Mouse (Mus musculus): Measurements from ENCODE around the gene Capn13. TPM values are rescaled to one million over a fixed set of nuclear protein-coding genes. Genes with fewer than 3 reads are reported as not detected.

Capn13 gene
- polyA plus RNA-seq, 1 experiment from 2014 or later, result not detected

GRCm38 (mm10) chr17:73314786-73315185 is 85.9 kb downstream of the Capn13 start:
- Histone ChIP-seq H3K4me1 (replicated peaks; ENCODE audit: control insufficient read depth, insufficient read depth, low read length) (no peaks in the 10 kb centered on the region), H3K27ac (ENCODE audit: low read depth, low read length) (no peak overlapping the region), H3K4me2 (replicated peaks; ENCODE audit: low read depth, low read length) (no peak overlapping the region), H3K27me3 (ENCODE audit: control insufficient read depth, insufficient read depth, low read length) (no peaks in the 10 kb centered on the region), H3K9me3 (ENCODE audit: control insufficient read depth, low read length) (no peaks in the 10 kb centered on the region), H3K9ac (ENCODE audit: low read depth, low read length) (no peak overlapping the region), H3K36me3 (ENCODE audit: control insufficient read depth, insufficient read depth, low read length) (no peaks in the 10 kb centered on the region), H3K4me3 (ENCODE audit: low read depth, low read length) (no peak overlapping the region)
- DNase-seq (ENCODE audit: low spot score) (no peak), ATAC-seq (ENCODE audit: low FRiP score) (no peak)
- 93% methylated on average over 13 of the region's 13 CpGs for WGBS

- Histone ChIP-seq H3K4me2 (replicated peaks; ENCODE audit: low read depth, low read length) (no peak overlapping the region), H3K9me3 (ENCODE audit: control insufficient read depth, low read length) (no peaks in the 10 kb centered on the region), H3K27ac (ENCODE audit: low read depth, low read length) (no peak overlapping the region), H3K27me3 (ENCODE audit: control insufficient read depth, insufficient read depth, low read length) (no peaks in the 10 kb centered on the region), H3K36me3 (ENCODE audit: control insufficient read depth, insufficient read depth, low read length) (no peaks in the 10 kb centered on the region), H3K4me3 (ENCODE audit: low read depth, low read length) (no peak overlapping the region), H3K9ac (ENCODE audit: low read depth, low read length) (no peak overlapping the region), H3K4me1 (replicated peaks; ENCODE audit: control insufficient read depth, insufficient read depth, low read length) (no peaks in the 10 kb centered on the region)
- WGBS, result 98% methylated on average over 5 of the region's 5 CpGs
- DNase-seq (ENCODE audit: low spot score) (no peak), ATAC-seq (ENCODE audit: low FRiP score) (no peak)
Observed at GRCm38 (mm10) chr17:73311491-73311890, 89.2 kb downstream of the Capn13 start.

GRCm38 (mm10) chr17:73308691-73309090 is 92.0 kb downstream of the Capn13 start:
- H3K27ac ChIP-seq (ENCODE audit: low read depth, low read length), result no peak overlapping the region
- no peak overlapping the region for H3K4me3 ChIP-seq (ENCODE audit: low read depth, low read length)
- no peaks in the 10 kb centered on the region for H3K9me3 ChIP-seq (ENCODE audit: control insufficient read depth, low read length)
- WGBS, result 76% methylated on average over 4 of the region's 4 CpGs
- ATAC-seq (ENCODE audit: low FRiP score), result no peak
- no peak overlapping the region for H3K9ac ChIP-seq (ENCODE audit: low read depth, low read length)
- H3K27me3 ChIP-seq (ENCODE audit: control insufficient read depth, insufficient read depth, low read length), result no peaks in the 10 kb centered on the region
- no peak overlapping the region for H3K4me2 ChIP-seq (replicated peaks; ENCODE audit: low read depth, low read length)
- H3K36me3 ChIP-seq (ENCODE audit: control insufficient read depth, insufficient read depth, low read length), result no peaks in the 10 kb centered on the region
- no peaks in the 10 kb centered on the region for H3K4me1 ChIP-seq (replicated peaks; ENCODE audit: control insufficient read depth, insufficient read depth, low read length)
- DNase-seq (ENCODE audit: low spot score), result no peak

- DNase-seq (ENCODE audit: low spot score) (peak; percentile 11), ATAC-seq (ENCODE audit: low FRiP score) (no peak)
- H3K27ac ChIP-seq (ENCODE audit: low read depth, low read length), result no peak overlapping the region
Observed at GRCm38 (mm10) chr17:73306626-73307025, 94.0 kb downstream of the Capn13 start.

GRCm38 (mm10) chr17:73305622-73306021 is 95.0 kb downstream of the Capn13 start:
- DNase-seq (ENCODE audit: low spot score) (peak; percentile 85), ATAC-seq (ENCODE audit: low FRiP score) (no peak)
- WGBS, result 57% methylated on average over 9 of the region's 9 CpGs
- Histone ChIP-seq H3K27me3 (ENCODE audit: control insufficient read depth, insufficient read depth, low read length) (no peaks in the 10 kb centered on the region), H3K27ac (ENCODE audit: low read depth, low read length) (no peak overlapping the region), H3K4me2 (replicated peaks; ENCODE audit: low read depth, low read length) (no peak overlapping the region), H3K4me1 (replicated peaks; ENCODE audit: control insufficient read depth, insufficient read depth, low read length) (no peaks in the 10 kb centered on the region), H3K9me3 (ENCODE audit: control insufficient read depth, low read length) (no peaks in the 10 kb centered on the region), H3K36me3 (ENCODE audit: control insufficient read depth, insufficient read depth, low read length) (no peaks in the 10 kb centered on the region), H3K4me3 (ENCODE audit: low read depth, low read length) (no peak overlapping the region), H3K9ac (ENCODE audit: low read depth, low read length) (no peak overlapping the region)

More at GRCm38 (mm10) chr17:73306626-73307025, 94.0 kb downstream of the Capn13 start:
- Histone ChIP-seq H3K4me2 (replicated peaks; ENCODE audit: low read depth, low read length) (no peak overlapping the region), H3K36me3 (ENCODE audit: control insufficient read depth, insufficient read depth, low read length) (no peaks in the 10 kb centered on the region), H3K27me3 (ENCODE audit: control insufficient read depth, insufficient read depth, low read length) (no peaks in the 10 kb centered on the region), H3K4me1 (replicated peaks; ENCODE audit: control insufficient read depth, insufficient read depth, low read length) (no peaks in the 10 kb centered on the region), H3K9me3 (ENCODE audit: control insufficient read depth, low read length) (no peaks in the 10 kb centered on the region), H3K4me3 (ENCODE audit: low read depth, low read length) (no peak overlapping the region), H3K9ac (ENCODE audit: low read depth, low read length) (no peak overlapping the region)
- WGBS, result 52% methylated on average over 7 of the region's 7 CpGs

GRCm38 (mm10) chr17:73304086-73304812 is 96.4 kb downstream of the Capn13 start:
- no peak overlapping the region for H3K4me3 ChIP-seq (ENCODE audit: low read depth, low read length)
- WGBS, result 59% methylated on average over 19 of the region's 19 CpGs
- ATAC-seq (ENCODE audit: low FRiP score), result no peak
- no peak overlapping the region for H3K27ac ChIP-seq (ENCODE audit: low read depth, low read length)
- no peaks in the 10 kb centered on the region for H3K9me3 ChIP-seq (ENCODE audit: control insufficient read depth, low read length)
- DNase-seq (ENCODE audit: low spot score), result no peak
- no peak overlapping the region for H3K4me2 ChIP-seq (replicated peaks; ENCODE audit: low read depth, low read length)
- no peaks in the 10 kb centered on the region for H3K27me3 ChIP-seq (ENCODE audit: control insufficient read depth, insufficient read depth, low read length)
- no peaks in the 10 kb centered on the region for H3K36me3 ChIP-seq (ENCODE audit: control insufficient read depth, insufficient read depth, low read length)
- H3K4me1 ChIP-seq (replicated peaks; ENCODE audit: control insufficient read depth, insufficient read depth, low read length), result no peaks in the 10 kb centered on the region
- H3K9ac ChIP-seq (ENCODE audit: low read depth, low read length), result no peak overlapping the region

GRCm38 (mm10) chr17:73303676-73304075 is 97.0 kb downstream of the Capn13 start:
- H3K4me3 ChIP-seq (ENCODE audit: low read depth, low read length), result no peak overlapping the region
- H3K27ac ChIP-seq (ENCODE audit: low read depth, low read length), result no peak overlapping the region
- DNase-seq (ENCODE audit: low spot score), result peak; percentile 17
- H3K36me3 ChIP-seq (ENCODE audit: control insufficient read depth, insufficient read depth, low read length), result no peaks in the 10 kb centered on the region
- no peak for ATAC-seq (ENCODE audit: low FRiP score)
- no peaks in the 10 kb centered on the region for H3K27me3 ChIP-seq (ENCODE audit: control insufficient read depth, insufficient read depth, low read length)
- H3K9me3 ChIP-seq (ENCODE audit: control insufficient read depth, low read length), result no peaks in the 10 kb centered on the region
- H3K4me1 ChIP-seq (replicated peaks; ENCODE audit: control insufficient read depth, insufficient read depth, low read length), result no peaks in the 10 kb centered on the region
- H3K4me2 ChIP-seq (replicated peaks; ENCODE audit: low read depth, low read length), result no peak overlapping the region
- H3K9ac ChIP-seq (ENCODE audit: low read depth, low read length), result no peak overlapping the region
- 70% methylated on average over 13 of the region's 13 CpGs for WGBS

GRCm38 (mm10) chr17:73303217-73303616 is 97.4 kb downstream of the Capn13 start:
- Histone ChIP-seq H3K9ac (ENCODE audit: low read depth, low read length) (no peak overlapping the region), H3K27me3 (ENCODE audit: control insufficient read depth, insufficient read depth, low read length) (no peaks in the 10 kb centered on the region), H3K9me3 (ENCODE audit: control insufficient read depth, low read length) (no peaks in the 10 kb centered on the region), H3K4me3 (ENCODE audit: low read depth, low read length) (no peak overlapping the region), H3K4me1 (replicated peaks; ENCODE audit: control insufficient read depth, insufficient read depth, low read length) (no peaks in the 10 kb centered on the region), H3K36me3 (ENCODE audit: control insufficient read depth, insufficient read depth, low read length) (no peaks in the 10 kb centered on the region), H3K27ac (ENCODE audit: low read depth, low read length) (no peak overlapping the region), H3K4me2 (replicated peaks; ENCODE audit: low read depth, low read length) (no peak overlapping the region)
- ATAC-seq (ENCODE audit: low FRiP score) (peak; percentile 60), DNase-seq (ENCODE audit: low spot score) (peak; percentile 88)
- 24% methylated on average over 5 of the region's 5 CpGs for WGBS

GRCm38 (mm10) chr17:73302104-73302503 is 98.6 kb downstream of the Capn13 start:
- no peaks in the 10 kb centered on the region for H3K36me3 ChIP-seq (ENCODE audit: control insufficient read depth, insufficient read depth, low read length)
- ATAC-seq (ENCODE audit: low FRiP score), result peak; percentile 39
- 8% methylated on average over 10 of the region's 10 CpGs for WGBS
- H3K4me3 ChIP-seq (ENCODE audit: low read depth, low read length), result no peak overlapping the region
- H3K4me1 ChIP-seq (replicated peaks; ENCODE audit: control insufficient read depth, insufficient read depth, low read length), result no peaks in the 10 kb centered on the region
- no peak overlapping the region for H3K9ac ChIP-seq (ENCODE audit: low read depth, low read length)
- no peak overlapping the region for H3K27ac ChIP-seq (ENCODE audit: low read depth, low read length)
- no peak overlapping the region for H3K4me2 ChIP-seq (replicated peaks; ENCODE audit: low read depth, low read length)
- H3K9me3 ChIP-seq (ENCODE audit: control insufficient read depth, low read length), result no peaks in the 10 kb centered on the region
- H3K27me3 ChIP-seq (ENCODE audit: control insufficient read depth, insufficient read depth, low read length), result no peaks in the 10 kb centered on the region
- peak; percentile 84 for DNase-seq (ENCODE audit: low spot score)
